Mouse (Mus musculus) intestine, embryonic 14.5 days (tissue): Measurements from ENCODE around the gene Mrrf. TPM values are rescaled to one million over a fixed set of nuclear protein-coding genes. Genes with fewer than 3 reads are reported as not detected.
"Not testable (repeated sequence)": the region's sequence is repeated elsewhere in the genome, so short reads cannot be mapped to it uniquely, and the experiment has no call there.

ENCODE experiments used
- ATAC-seq: fragments of 200-750 bp; cut with Nextera tagmentation; replicated peaks from 2 replicates; pipeline ENCODE4 v1.8.0; 2017; ENCODE audit warnings: low read depth, moderate number of reproducible peaks, moderate TSS enrichment, moderate library complexity; ENCODE audit not compliant: low FRiP score, low TSS enrichment
- DNase-seq: peaks from one replicate; pipeline ENCODE4 v3.0.0-alpha.2; 2018; ENCODE audit warnings: low spot score
- H3K27ac ChIP-seq: fragments of 300-500 bp; sonication (generic); 2 replicates; pipeline ENCODE4 v1.5.1; 2014; ENCODE audit warnings: low read depth, mild to moderate bottlenecking, control low read depth
- H3K27me3 ChIP-seq: fragments of 300-500 bp; sonication (generic); replicated peaks from 2 replicates; pipeline ENCODE4 v1.6.1; 2014; ENCODE audit warnings: low read length, control low read depth; ENCODE audit not compliant: control insufficient read depth, insufficient read depth
- H3K36me3 ChIP-seq: fragments of 300-500 bp; sonication (generic); 2 replicates; pipeline ENCODE4 v1.6.1; 2014; ENCODE audit warnings: low read length, control low read depth; ENCODE audit not compliant: control insufficient read depth, insufficient read depth
- H3K4me1 ChIP-seq: fragments of 300-500 bp; sonication (generic); replicated peaks from 2 replicates; pipeline ENCODE4 v1.6.1; 2014; ENCODE audit warnings: low read length, control low read depth, mixed read lengths; ENCODE audit not compliant: control insufficient read depth, insufficient read depth
- H3K4me2 ChIP-seq: fragments of 300-500 bp; sonication (generic); 2 replicates; pipeline ENCODE4 v1.6.1; 2014; ENCODE audit warnings: low read length
- H3K4me3 ChIP-seq: fragments of 300-500 bp; sonication (generic); 2 replicates; pipeline ENCODE4 v1.5.1; 2014; ENCODE audit warnings: low read depth, low read length, control low read depth, mixed read lengths
- H3K9ac ChIP-seq: fragments of 300-500 bp; sonication (generic); 2 replicates; pipeline ENCODE4 v1.6.1; 2014; ENCODE audit warnings: mild to moderate bottlenecking, low read length
- H3K9me3 ChIP-seq: fragments of 300-500 bp; sonication (generic); 2 replicates; pipeline ENCODE4 v1.6.1; 2016; ENCODE audit warnings: low read length, control low read depth; ENCODE audit not compliant: control insufficient read depth
- WGBS: fragments of 180-500 bp; shearing (Covaris S2); extraction: QIAGEN DNeasy Blood & Tissue Kit; methylation state at CpG from one replicate; pipeline ENCODE4 v1.1.7; 2014; 5-methylcytosine and 5-hydroxymethylcytosine counted together
- polyA plus RNA-seq: library from polyadenylated mRNA; unstranded; fragments of >200 nt; fragmentation: Nextera tagmentation; extraction: Ambion mirVana; gene quantifications from 2 replicates; pipeline ENCODE4 v1.2.1, GENCODE M21; 2014

The Mrrf gene
- polyA plus RNA-seq, 1 experiment from 2014 or later: 33.3 TPM

DNA sequence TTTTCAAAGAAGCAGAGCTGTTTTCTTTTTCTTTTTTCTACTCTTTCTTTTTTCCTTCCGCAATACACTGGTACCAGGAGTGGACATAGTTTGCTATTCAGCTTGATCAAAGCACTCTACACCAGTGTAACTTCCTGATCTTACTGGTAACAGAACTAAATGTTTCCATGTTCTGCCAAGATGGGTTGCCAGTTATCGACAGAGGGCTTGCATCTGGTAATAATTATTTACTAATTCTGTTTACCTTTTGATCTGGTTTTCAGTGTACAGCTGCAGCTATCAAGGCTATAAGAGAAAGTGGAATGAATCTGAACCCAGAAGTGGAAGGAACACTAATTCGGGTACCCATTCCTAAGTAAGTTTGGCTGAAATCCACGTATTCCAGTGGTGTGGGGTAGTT, 23.1 kb downstream of the Mrrf start:
- Histone ChIP-seq H3K36me3 (peaks cover 37% of the 10 kb centered on the region), H3K27me3 (no peaks in the 10 kb centered on the region), H3K9ac (no peak overlapping the region), H3K9me3 (no peaks in the 10 kb centered on the region), H3K4me2 (no peak overlapping the region), H3K4me3 (no peak overlapping the region), H3K4me1 (0 out of 2 replicates have a peak, but pooled peaks cover 4% of the 10 kb centered on the region), H3K27ac (no peak overlapping the region)
- no peak for ATAC-seq
- 90% methylated on average over 4 of the region's 4 CpGs for WGBS
- no peak for DNase-seq

DNA sequence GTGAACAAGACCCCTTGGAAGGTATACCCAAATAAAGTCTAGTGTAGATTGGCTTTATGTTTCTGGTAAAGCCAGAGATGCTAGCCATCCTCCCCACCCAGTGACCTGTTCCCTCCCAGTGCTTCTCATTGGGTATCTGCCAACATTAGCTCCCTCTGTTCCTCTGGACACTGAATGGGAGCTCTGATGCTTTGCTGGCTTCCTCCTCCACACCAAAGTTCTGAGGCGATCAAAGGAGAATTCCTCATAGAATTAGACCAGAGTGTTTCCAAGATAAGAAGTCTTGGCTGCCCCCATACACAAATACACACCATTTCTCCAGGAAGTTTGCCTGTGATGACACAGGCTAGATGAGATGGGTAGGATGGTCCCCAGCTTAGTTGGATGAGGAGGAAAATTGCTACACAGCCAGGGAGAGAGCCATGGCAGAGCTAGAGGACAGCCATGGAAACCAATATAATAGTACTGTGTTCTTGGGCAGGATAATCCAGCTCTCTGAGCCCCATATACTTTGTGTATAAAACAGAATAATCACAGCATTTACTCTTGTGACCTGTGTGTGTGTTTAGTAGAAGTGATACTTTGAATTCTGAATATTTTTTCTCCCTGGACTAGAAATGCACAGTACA, 31.9 kb downstream of the Mrrf start:
- no peaks in the 10 kb centered on the region for H3K27me3 ChIP-seq
- no peak overlapping the region for H3K4me3 ChIP-seq
- 0 out of 2 replicates have a peak, but pooled peaks cover 10% of the 10 kb centered on the region for H3K36me3 ChIP-seq
- H3K9ac ChIP-seq: no peak overlapping the region
- H3K4me2 ChIP-seq: no peak overlapping the region
- DNase-seq (no peak), ATAC-seq (no peak)
- H3K27ac ChIP-seq: no peak overlapping the region
- no peaks in the 10 kb centered on the region for H3K9me3 ChIP-seq
- no peaks in the 10 kb centered on the region for H3K4me1 ChIP-seq
- WGBS: 83% methylated on average over 1 of the region's 1 CpGs

- WGBS: 80% methylated on average over 4 of the region's 4 CpGs
- no peaks in the 10 kb centered on the region for H3K27me3 ChIP-seq
- no peaks in the 10 kb centered on the region for H3K4me1 ChIP-seq
- no peak overlapping the region for H3K27ac ChIP-seq
- no peak overlapping the region for H3K9ac ChIP-seq
- 0 out of 2 replicates have a peak, but pooled peaks cover 10% of the 10 kb centered on the region for H3K36me3 ChIP-seq
- no peak for ATAC-seq
- H3K9me3 ChIP-seq: no peaks in the 10 kb centered on the region
- no peak overlapping the region for H3K4me2 ChIP-seq
- H3K4me3 ChIP-seq: no peak overlapping the region
- DNase-seq: no peak
Observed at GRCm38 (mm10) chr2:36169176-36169575, 33.0 kb downstream of the Mrrf start.

DNA sequence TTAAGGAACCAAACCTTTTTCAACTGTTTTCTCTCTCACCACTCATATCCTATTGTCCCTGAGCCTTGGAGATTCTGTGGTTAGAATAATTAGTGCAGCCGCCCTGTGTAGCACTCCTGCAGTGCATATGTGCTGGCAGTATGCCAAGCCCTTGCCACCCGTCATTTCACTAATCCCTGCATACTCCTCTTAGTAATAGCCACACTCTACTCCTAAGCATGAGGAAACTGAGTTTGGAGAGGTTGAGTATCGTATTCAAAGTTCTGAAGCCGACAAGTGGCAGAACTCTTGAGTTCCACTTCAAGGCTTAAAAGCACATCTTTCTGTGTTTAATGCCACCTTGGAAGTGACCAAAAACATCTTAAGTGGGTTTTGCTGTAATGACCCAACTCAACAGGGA, 35.9 kb downstream of the Mrrf start:
- 75% methylated on average over 4 of the region's 4 CpGs for WGBS
- DNase-seq (no peak), ATAC-seq (no peak)
- H3K4me1 ChIP-seq: no peaks in the 10 kb centered on the region
- no peak overlapping the region for H3K4me2 ChIP-seq
- H3K9me3 ChIP-seq: no peaks in the 10 kb centered on the region
- peak overlapping the region; percentile 14; the same call in 1 of the 2 replicates for H3K27ac ChIP-seq
- H3K9ac ChIP-seq: no peak overlapping the region
- 0 out of 2 replicates have a peak, but pooled peaks cover 5% of the 10 kb centered on the region for H3K36me3 ChIP-seq
- no peaks in the 10 kb centered on the region for H3K27me3 ChIP-seq
- no peak overlapping the region for H3K4me3 ChIP-seq

GRCm38 (mm10) chr2:36172574-36172973, 36.4 kb downstream of the Mrrf start:
- 75% methylated on average over 3 of the region's 3 CpGs for WGBS
- Histone ChIP-seq H3K4me2 (no peak overlapping the region), H3K9me3 (no peaks in the 10 kb centered on the region), H3K4me3 (no peak overlapping the region), H3K9ac (no peak overlapping the region), H3K36me3 (peaks cover 9% of the 10 kb centered on the region; the same call in 1 of the 2 replicates), H3K27ac (no peak overlapping the region), H3K4me1 (no peaks in the 10 kb centered on the region), H3K27me3 (no peaks in the 10 kb centered on the region)
- DNase-seq (no peak), ATAC-seq (no peak)

DNA sequence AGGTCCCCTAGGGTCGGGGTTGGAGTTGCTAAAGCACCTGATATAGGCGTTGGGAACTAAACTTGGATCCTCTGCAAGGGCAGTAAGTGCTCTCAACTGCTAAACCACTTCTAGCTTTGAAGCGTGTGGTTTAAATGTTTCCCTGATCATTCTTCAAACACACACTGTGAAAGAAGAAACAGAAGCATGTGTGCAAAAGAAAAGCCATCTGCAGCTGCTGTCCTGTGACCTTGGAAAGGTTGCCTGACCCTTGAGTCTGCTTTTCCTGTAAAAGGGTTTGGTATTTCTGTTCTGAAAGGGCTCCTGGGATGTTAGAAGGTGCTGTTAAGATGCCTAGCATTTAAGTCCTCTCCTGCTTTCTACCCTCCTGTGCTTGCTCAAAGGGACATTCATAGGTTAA, 43.3 kb downstream of the Mrrf start:
- Histone ChIP-seq H3K4me3 (no peak overlapping the region), H3K4me1 (no peaks in the 10 kb centered on the region), H3K27ac (no peak overlapping the region), H3K4me2 (no peak overlapping the region), H3K9me3 (no peaks in the 10 kb centered on the region), H3K9ac (no peak overlapping the region), H3K36me3 (peaks cover 16% of the 10 kb centered on the region), H3K27me3 (no peaks in the 10 kb centered on the region)
- no peak for DNase-seq
- 72% methylated on average over 3 of the region's 3 CpGs for WGBS
- no peak for ATAC-seq

DNA sequence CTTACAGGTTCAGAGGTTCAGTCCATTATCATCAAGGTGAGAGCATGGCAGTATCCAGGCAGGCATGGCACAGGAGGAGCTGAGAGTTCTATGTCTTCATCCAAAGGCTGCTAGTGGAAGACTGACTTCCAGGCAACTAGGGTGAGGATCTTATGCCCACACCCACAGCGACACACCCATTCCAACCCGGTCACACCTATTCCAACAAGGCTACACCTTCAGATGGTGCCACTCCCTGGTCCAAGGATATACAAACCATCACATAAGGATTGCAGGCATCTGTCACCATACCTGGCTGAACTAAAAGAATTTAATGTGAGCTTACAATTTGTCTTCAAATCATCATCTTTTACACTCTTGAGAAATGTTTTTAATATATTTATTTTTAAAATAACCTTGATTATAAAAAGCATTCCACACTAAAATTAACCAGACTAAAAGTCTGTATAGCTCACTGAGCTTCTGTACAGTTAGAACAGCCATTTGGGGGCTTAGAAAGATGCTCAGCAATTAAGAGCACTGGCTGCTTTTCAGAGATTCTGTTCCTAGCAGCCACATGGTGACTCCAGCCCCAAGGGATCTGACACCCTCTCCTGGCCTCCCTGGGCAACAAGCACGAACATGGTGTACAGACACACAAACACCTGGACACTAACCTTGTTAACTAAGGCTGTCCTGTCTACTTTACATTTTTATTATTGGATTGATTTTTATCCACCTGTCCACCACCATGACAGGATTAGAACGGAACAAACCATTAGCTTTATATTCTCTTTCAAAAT, 45.6 kb downstream of the Mrrf start:
- H3K9ac ChIP-seq, H3K4me3 ChIP-seq, H3K27me3 ChIP-seq, ATAC-seq, H3K27ac ChIP-seq, H3K4me2 ChIP-seq, DNase-seq, H3K9me3 ChIP-seq, H3K4me1 ChIP-seq: not testable (repeated sequence)
- H3K36me3 ChIP-seq: peaks cover 16% of the 10 kb centered on the region
- WGBS: 84% methylated on average over 4 of the region's 4 CpGs

DNA sequence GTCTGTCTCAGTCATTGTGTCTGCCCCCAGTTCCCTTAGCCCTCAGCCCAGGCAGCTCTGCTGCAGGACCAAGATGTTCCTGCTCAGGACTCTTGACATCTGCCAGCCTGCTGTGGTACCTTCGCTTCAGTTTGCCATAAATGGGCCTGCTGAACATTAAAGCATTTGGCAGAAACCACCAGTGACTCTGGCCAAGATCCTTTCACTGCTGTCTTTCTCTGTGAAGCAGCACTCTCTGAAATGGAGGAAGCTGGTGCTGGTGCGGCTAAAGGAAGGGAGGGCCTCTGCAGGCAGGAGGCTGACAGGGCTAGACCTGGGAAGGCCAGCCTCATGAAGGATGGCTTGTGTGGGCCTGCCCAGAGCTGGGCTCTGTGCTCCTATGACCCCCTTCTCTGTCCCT, 47.1 kb downstream of the Mrrf start:
- DNase-seq: no peak
- H3K27ac ChIP-seq: no peak overlapping the region

More for the DNA sequence above, 47.1 kb downstream of the Mrrf start:
- Histone ChIP-seq H3K27me3 (no peaks in the 10 kb centered on the region), H3K36me3 (peaks cover 4% of the 10 kb centered on the region; the same call in 1 of the 2 replicates), H3K9ac (no peak overlapping the region), H3K9me3 (no peaks in the 10 kb centered on the region), H3K4me3 (no peak overlapping the region), H3K4me1 (no peaks in the 10 kb centered on the region), H3K4me2 (no peak overlapping the region)
- ATAC-seq: no peak
- 63% methylated on average over 2 of the region's 2 CpGs for WGBS
